Mouse (Mus musculus) B cell, adult 67 days (primary cell): ENCODE measurements around the gene BC117090. TPM values are rescaled to one million over a fixed set of nuclear protein-coding genes. Genes with fewer than 3 reads are reported as not detected.

Experiments used
- total RNA-seq, 2 experiments: library from RNA; stranded (reverse); gene quantifications; 4 replicates each; pipeline ENCODE4 v1.2.4; 2023

The BC117090 gene
- not detected for total RNA-seq

DNA sequence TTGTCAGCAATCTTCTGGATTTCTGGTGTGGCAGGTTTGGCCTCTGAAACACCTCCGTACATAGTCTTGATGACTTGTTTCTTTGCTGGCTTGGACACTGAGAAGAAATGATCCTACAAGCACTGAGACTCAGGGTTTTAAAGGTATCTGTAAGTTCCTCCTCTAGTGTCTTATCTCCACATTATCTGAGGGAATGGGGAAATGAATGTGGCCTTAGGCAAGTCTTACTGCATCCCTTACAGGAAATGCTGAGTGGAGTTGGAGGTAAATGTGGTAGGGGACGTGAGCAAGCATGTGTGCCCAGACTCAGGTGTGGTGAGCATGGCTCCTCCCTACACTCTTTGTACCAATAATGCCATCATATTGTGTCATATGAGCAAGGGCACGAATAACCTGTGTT is at the start of gene BC117090:
Gene BC117090 (minus strand): TSS at position 101 of the 400 bp plus-strand sequence.

DNA sequence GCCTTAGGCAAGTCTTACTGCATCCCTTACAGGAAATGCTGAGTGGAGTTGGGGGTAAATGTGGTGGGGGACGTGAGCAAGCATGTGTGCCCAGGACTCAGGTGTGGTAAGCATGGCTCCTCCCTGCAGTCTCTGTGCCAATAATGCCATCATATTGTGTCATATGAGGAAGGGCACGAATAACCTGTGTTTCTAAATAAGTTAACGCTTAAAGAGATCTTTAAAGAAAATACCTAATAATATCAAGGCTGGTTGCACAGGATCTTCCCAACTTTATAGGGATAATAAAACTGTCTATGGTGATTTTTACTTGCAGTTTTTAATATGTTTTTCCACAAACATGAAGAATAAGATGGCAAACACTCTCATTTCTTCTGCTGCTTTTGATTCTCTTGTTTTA is 33.5 kb upstream of the BC117090 start, which contains the start of gene BC100530:
Gene BC100530 (minus strand): TSS at position 101 of the 400 bp plus-strand sequence.

GRCm38 (mm10) chr16:36276796-36277195 is 57.3 kb downstream of the BC117090 start, which contains the start of gene Stfa1:
Gene Stfa1 (plus strand): TSS chr16:36276951.

Other genes with a start within 250 kb of the BC117090 start
- gene Csta1, start 203.1 kb downstream of the BC117090 start, total RNA-seq: not detected
- gene Stfa2l1, start 177.5 kb downstream of the BC117090 start, total RNA-seq: not detected
- gene Gm5483, start 150.1 kb downstream of the BC117090 start, total RNA-seq: not detected
- gene Gm5416, start 123.9 kb downstream of the BC117090 start, total RNA-seq: not detected
- gene 2010005H15Rik, start 112.9 kb downstream of the BC117090 start, total RNA-seq: not detected
- gene Stfa1, start 57.4 kb downstream of the BC117090 start, total RNA-seq: not detected
- gene BC100530, start 33.4 kb upstream of the BC117090 start, total RNA-seq: not detected
- not detected for gene Stfa2, start 74.1 kb upstream of the BC117090 start, total RNA-seq
- not detected for gene Stfa3, start 121.1 kb upstream of the BC117090 start, total RNA-seq
- gene Casr, start 227.8 kb upstream of the BC117090 start, total RNA-seq: not detected